Mouse (Mus musculus) layer of hippocampus, postnatal 36 days (tissue): ENCODE results near the gene Dek. TPM values are rescaled to one million over a fixed set of nuclear protein-coding genes. Genes with fewer than 3 reads are reported as not detected.

Experiments used
- DNase-seq, 2 experiments: peaks; one replicate each; pipeline ENCODE4 v3.0.0; 2022
- total RNA-seq, 2 experiments: library from RNA; stranded (reverse); gene quantifications; 2 replicates each; pipeline ENCODE4 v1.2.3; 2021

Dek gene
- total RNA-seq, 2 experiments from 2014 or later = 45.2 to 48.0 TPM

GRCm38 (mm10) chr13:47109239-47109638 is 3.2 kb upstream of the Dek start:
- no peak for DNase-seq

GRCm38 (mm10) chr13:47106580-47106888 is 533 bp upstream of the Dek start:
- no peak for DNase-seq

DNA sequence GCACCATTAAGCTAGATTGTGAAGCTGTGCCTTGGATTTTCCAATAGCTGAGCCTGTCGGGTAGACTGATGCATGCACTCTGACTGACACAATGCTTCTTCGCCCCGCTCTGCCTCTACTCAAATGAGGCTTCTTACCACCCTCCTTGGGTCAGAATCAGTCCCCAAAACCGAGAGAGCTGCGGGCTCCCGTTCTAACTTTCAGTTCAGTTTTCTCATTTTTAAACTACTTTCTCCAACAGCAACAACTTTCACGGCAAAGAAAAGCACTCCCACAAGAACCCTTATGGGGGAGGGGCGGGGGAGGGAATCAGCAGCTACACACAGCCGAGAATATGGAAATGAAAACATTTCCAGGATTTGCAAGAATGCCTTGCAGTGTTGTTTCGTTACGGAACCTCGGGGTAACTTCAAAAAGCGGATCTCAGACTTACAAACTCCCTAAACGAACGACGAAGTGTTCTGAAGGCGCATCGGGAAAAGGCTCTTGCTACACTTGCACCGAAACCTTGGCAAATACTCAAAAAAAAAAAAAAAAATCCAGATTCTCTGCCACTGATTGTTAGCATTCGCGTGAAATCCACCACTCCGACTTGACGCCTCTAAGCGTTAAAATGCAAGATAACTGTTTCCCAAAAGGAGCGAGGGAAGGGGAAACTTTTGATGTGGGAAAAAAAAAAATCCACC is 1.0 kb downstream of the Dek start:
- no peak for DNase-seq

DNA sequence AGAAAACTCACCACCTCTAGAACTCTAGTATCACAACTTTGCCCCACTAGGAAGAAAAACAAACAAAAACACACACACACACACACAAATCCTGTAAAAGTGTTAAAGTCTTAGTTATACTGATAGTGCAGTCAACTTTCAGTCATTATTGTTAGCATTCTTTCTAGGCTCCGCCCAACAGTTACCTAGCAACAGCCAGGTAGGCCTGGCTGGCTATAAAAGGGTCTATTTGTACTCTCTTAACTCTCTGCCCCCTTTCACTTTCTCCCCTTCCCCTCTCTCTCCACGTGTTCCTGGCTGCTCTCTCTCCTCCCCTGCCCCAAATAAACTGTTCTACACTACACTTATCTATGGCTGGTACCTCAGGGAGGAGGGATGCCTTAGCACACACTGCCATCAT is 1.9 kb downstream of the Dek start:
- DNase-seq = no peak

DNA sequence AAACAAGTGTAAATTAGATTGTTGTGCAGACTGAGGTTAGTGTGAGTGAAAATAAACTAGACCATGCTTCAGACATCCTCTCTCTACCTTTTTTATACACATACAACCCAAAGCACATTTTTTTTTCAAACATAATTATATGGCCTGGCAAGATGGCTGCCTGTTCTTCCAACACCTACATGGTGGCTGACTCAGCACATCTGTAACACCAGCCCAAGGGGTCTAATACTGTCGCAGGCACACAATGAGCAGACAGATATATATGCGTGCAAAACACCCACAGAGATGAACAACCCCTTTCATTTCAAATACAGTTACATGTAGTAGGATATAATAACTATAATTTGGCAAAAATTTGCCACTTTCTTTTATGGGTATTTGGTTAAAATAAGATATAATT is 5.4 kb downstream of the Dek start:
- DNase-seq = no peak

DNA sequence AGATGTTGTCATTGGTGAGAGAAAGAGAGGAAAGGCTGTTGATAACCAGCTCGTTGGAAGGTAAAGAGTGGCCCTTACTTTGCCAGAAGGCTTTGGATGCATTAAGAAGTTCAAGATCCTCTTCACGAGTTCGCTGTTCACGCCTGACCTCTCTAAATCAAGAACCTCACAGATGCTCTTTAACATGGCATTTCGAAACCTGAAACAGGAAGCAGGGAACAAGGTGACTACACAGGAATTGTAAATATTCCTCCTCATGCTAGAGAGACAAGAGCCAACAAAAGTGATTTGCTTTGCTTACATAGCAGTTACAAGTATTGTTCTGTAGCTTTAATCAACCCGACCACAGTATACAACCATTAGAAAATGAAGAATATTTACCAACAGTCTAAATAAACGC is 6.7 kb downstream of the Dek start:
- no peak for DNase-seq

DNA sequence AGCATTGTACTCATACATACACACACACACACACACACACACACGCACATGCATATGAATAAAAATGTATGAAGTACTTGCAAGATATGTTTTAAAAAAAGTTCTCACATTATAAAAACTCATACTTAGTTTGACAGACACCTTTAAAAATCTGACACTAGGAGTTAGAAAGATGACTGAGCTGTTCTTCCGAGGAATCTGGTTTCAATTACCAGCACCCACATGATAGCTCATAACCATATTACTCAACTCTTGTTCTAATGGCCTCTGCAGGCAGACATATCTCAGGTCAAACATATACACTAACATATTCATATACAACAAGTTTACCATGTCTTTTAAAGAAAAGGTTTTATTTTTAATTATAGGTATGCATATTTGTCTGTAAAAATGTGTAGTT is 9.4 kb downstream of the Dek start:
- no peak for DNase-seq

DNA sequence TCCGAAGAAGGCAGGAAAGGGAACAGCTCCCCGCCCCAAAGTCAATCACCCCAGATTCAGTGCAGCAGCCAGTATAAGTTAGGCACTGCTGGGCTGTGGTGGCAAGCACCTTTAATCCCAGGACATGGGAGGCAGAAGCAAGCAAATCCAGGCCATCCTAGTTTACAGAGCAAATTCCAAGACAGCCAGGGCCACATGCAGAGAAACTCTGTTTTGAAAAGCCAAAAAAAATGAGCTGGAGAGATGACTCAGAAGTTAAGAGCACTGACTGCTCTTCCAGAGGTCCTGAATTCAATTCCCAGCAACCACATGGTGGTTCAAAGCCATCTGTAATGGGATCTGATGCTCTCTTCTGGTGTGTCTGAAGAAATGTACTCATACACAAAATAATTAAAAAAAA is 12.2 kb downstream of the Dek start:
- DNase-seq = no peak

DNA sequence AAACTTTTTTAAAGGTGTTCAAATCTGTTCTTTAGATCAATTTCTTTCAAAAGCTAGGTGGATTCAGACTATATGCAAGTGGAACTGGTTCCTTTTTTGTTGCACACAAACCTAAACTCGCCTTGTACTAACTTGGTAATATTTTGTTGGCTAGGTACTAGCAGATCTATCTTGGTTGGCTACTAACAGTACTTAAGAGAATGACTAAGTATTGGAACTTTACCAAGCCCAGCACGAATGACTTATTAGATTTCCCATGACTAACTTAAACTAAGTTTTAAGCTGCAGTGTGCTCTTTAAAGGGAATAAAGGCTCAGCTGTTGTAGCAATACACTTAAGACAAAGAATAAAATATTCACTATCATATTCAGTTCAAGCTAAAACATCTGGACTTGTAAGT is 16.7 kb downstream of the Dek start:
- DNase-seq = no peak

DNA sequence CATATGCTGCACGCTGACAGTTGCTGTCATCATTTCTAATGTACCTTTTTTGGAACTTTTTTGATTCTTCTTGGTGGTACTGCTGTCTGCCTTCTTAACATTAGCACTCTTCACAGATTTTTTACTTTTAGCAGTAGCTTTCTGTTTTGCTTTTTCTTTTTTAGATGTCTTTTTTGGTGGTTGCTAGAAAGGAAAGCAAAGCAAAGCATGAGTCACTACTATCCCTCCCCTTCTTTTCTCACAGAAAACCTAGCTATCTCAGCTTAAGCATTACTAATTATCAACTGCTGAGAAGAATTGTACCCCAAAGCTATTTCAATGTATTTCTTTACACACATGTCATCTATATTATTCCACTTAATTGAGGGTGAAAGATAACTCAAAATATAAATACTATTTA is 17.6 kb downstream of the Dek start:
- DNase-seq = no peak

DNA sequence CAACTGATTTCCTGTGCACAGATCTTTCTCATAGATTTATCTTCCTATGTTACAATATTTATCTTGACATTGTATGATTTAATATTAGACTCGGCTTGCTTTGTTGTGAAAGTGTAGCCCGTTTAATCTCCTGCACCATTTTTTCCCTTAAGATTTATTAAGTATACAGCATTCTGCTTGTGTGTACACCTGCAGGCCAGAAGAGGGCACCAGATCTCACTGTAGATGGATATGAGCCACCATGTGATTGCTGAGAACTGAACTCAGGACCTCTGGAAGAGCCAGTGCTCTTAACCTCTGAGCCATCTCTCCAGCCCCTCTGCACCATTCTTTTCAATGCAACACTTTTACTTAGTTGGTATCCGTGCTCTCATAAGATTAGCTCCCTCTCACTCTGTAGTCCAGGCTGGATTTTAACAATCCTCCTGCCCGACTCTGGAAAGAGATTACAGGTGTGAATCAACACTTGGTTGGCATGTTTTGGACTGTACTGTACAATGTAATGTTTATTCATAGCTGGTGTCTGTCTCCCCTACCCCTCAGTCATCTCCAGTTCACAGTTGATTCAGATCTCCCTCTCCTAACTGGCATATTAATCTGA is 25.0 kb downstream of the Dek start:
- no peak for DNase-seq

DNA sequence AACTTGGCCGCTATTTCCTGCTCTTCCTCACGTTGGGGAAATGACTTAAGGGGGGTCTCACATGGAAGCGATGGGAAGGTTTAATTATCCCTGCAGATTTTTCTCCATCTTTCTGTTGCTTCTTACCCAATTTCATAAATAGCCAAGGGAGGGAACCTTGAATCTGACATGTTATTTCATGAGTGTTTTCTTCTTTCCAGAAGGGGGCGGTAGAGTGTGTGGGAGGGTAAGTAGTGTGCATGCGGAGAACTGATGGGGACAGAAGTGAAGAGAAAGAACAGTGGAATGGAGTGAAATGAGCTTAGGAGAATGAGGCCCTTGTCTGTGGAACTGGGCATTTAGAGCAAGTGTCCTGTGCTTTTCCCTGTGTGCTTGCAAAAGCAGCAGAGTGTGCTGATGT is 27.2 kb downstream of the Dek start:
- no peak for DNase-seq

DNA sequence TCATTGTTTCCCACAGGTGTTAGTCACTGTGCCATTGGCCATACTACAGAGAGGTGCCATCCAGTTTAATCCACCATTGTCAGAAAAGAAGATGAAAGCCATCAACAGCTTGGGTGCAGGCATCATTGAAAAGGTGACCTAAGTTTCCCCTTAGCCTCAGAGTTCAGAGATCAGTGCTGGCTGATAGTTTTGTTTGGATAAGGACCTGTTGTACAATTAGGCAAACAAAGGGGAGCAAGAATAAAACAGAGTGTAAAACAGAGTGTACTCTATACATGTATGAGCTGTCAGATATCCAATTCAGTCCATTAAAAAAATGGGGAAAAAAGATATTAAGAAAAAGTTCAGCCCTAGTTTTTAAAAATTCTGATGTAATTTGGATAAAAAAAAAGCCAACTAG is 28.6 kb downstream of the Dek start:
- no peak for DNase-seq

DNA sequence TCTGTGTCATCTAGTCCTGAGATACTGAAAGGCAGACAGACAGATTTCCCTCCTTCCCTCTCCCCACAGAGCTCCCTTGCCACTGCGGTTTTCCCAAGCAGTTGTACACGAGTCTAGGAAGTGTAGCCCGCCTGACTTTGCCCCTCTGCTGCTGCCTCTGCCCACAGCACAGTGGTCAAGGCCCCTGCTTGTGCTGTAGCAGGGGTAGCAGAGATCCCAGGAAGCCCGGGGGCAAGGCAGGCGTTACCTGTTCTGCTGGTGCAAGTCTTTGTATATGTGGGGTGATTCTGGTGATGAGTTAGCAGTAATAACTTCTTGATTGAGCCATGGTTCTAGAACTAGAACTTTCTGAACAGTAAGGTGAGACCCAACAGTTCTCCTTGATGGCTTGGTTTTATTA is 29.8 kb downstream of the Dek start:
- no peak for DNase-seq

- DNase-seq = no peak
Measured at GRCm38 (mm10) chr13:47072484-47072883, 33.5 kb downstream of the Dek start.

- DNase-seq = no peak
Measured at GRCm38 (mm10) chr13:47071871-47072270, 34.1 kb downstream of the Dek start.

DNA sequence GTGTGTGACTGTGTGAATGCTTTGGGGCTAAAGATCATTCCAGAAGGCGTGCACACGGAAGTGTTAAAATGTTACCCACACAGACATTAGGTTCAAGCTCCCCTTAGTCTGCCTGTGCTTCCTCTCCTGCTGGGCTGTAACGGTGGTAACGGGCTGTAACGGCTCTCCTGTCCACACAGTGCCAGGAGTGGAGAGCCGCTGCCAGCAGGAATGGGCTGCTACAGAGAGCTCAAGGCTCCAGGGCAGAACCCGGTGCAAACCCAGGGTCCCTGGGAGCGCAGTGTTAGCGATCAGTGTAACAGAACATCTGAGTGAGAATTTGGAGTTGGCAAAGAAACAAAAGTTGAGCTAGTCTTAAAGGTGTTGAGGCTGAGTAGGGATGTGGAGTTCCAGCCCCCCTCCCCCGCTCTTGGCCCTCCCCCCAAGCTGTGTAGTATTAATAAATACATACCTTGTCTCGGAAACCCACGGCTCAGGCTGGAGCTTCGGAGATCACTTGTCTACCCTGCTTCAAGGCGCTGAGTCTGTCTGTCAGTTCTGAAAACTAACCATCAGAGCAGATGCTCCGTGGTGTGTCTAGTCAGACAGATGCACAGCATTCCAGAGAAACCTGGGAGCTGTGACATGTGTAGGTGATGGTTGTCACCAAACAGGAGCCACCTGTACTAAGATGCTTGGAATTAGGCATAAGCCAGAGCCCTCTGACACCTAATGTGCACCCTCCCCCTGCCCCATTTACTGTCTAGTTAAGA is 35.5 kb downstream of the Dek start:
- no peak for DNase-seq

DNA sequence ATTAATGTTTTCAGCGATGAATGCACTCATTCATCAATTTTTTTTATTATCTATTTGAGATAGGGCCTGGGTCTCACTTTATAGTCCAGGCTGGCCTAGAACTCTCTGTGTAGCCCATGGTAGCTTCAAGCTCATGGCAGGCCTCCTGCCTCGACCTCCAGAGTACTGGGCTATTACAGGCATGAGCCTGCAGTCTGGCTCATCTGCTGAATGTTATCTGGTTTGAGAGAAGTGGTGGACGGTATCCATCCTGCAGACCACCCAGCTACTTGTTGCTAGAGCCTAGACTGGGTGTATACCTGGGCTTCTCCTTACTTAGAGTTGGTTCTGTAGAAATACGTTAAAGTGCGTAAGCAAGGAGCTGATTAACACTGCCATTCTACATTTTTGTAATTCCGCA is 39.0 kb downstream of the Dek start:
- no peak for DNase-seq

GRCm38 (mm10) chr13:47066516-47066915 is 39.5 kb downstream of the Dek start:
- DNase-seq = no peak

GRCm38 (mm10) chr13:47063985-47064760 is 41.8 kb downstream of the Dek start:
- no peak for DNase-seq

- DNase-seq = no peak
Measured at GRCm38 (mm10) chr13:47062756-47063155, 43.2 kb downstream of the Dek start.

GRCm38 (mm10) chr13:47056781-47057180 is 49.2 kb downstream of the Dek start:
- no peak for DNase-seq

DNA sequence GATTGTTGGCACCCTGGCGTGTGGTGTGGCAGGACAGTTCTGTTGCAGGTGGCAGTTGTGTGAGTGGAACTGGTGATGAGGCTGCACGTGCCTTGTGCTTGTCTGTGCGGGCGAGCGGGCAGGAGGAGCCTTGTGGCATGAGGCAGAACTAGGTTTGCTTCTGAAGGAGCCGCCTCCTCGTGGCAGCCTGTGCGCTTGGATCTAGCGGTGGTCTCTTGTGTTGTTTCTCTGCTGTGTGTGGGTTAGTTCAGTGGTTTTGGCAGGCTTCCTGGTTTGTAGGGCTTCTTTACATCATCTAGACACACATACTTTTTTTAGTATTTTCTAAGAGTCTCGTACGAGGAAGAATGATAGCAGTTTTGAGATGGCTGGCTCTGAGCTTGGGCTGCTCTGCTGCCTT is 49.9 kb downstream of the Dek start:
- peak in 1 of 2 experiments; percentile 32 for DNase-seq
